Mouse (Mus musculus) hindbrain, embryonic 16.5 days (tissue): Measurements from ENCODE around the gene Farp2. TPM values are rescaled to one million over a fixed set of nuclear protein-coding genes. Genes with fewer than 3 reads are reported as not detected.
A peak's percentile ranks its signal among the peaks of the same experiment; 100 is the strongest.

ENCODE experiments used
- ATAC-seq: fragments of 200-750 bp; cut with Nextera tagmentation; 2 replicates; pipeline ENCODE4 v1.8.0; 2017; ENCODE audit warnings: moderate TSS enrichment, moderate library complexity
- H3K27ac ChIP-seq: fragments of 300-500 bp; sonication (generic); 2 replicates; pipeline ENCODE4 v1.5.1; 2014; ENCODE audit warnings: low read depth, mild to moderate bottlenecking, control low read depth, low read length, moderate library complexity
- H3K27me3 ChIP-seq: fragments of 300-500 bp; sonication (generic); replicated peaks from 2 replicates; pipeline ENCODE4 v1.6.1; 2014; ENCODE audit warnings: low read length; ENCODE audit not compliant: control insufficient read depth, insufficient read depth
- H3K36me3 ChIP-seq: fragments of 300-500 bp; sonication (generic); 2 replicates; pipeline ENCODE4 v1.6.1; 2014; ENCODE audit warnings: mild to moderate bottlenecking, low read length, moderate library complexity, mixed read lengths; ENCODE audit not compliant: control insufficient read depth, insufficient read depth
- H3K4me1 ChIP-seq: fragments of 300-500 bp; sonication (generic); 2 replicates; pipeline ENCODE4 v1.6.1; 2014; ENCODE audit warnings: low read depth, low read length; ENCODE audit not compliant: control insufficient read depth, insufficient read depth
- H3K4me2 ChIP-seq: fragments of 300-500 bp; sonication (generic); 2 replicates; pipeline ENCODE4 v1.6.1; 2014; ENCODE audit warnings: mild to moderate bottlenecking, low read length, control low read depth, moderate library complexity
- H3K4me3 ChIP-seq: fragments of 300-500 bp; sonication (generic); 2 replicates; pipeline ENCODE4 v1.5.1; 2014; ENCODE audit warnings: mild to moderate bottlenecking, low read length, control low read depth, moderate library complexity
- H3K9ac ChIP-seq: fragments of 300-500 bp; sonication (generic); 2 replicates; pipeline ENCODE4 v1.6.1; 2014; ENCODE audit warnings: low read depth, mild to moderate bottlenecking, control low read depth, low read length, moderate library complexity
- H3K9me3 ChIP-seq: fragments of 300-500 bp; sonication (generic); 2 replicates; pipeline ENCODE4 v1.6.1; 2014; ENCODE audit warnings: mild to moderate bottlenecking, low read length, moderate library complexity; ENCODE audit not compliant: control insufficient read depth
- WGBS: fragments of 180-500 bp; shearing (Covaris S2); extraction: QIAGEN DNeasy Blood & Tissue Kit; methylation state at CpG from one replicate; pipeline ENCODE4 v1.1.7; 2014; 5-methylcytosine and 5-hydroxymethylcytosine counted together
- polyA plus RNA-seq: library from polyadenylated mRNA; unstranded; fragments of >200 nt; fragmentation: Nextera tagmentation; extraction: Ambion mirVana; gene quantifications from 2 replicates; pipeline ENCODE4 v1.2.1, GENCODE M21; 2015

Farp2 gene
- polyA plus RNA-seq, 1 experiment from 2014 or later: 3.5 TPM

DNA sequence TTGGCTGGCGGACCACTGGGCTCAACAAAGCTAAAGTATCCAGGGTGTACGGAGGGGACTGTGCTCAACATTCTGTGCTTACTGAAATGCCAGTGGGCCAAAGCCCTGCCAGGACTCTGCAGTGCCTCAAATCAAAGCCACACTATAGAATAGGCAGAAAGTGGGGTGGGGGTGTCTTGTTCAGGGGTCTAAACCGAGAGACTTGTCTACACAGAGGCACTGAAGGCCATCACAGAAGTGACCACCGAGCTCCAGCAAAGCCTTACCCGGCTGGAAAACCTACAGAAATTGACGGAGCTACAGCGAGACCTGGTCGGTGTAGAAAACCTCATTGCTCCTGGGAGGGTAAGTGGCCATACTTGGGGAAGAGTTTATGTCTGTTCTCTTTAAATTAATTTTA lies 97.9 kb downstream of the Farp2 start:
- no peak overlapping the region for H3K9ac ChIP-seq
- no peak overlapping the region for H3K4me2 ChIP-seq
- no peaks in the 10 kb centered on the region for H3K27me3 ChIP-seq
- no peaks in the 10 kb centered on the region for H3K9me3 ChIP-seq
- H3K4me1 ChIP-seq: no peaks in the 10 kb centered on the region
- H3K36me3 ChIP-seq: no peaks in the 10 kb centered on the region
- H3K27ac ChIP-seq: no peak overlapping the region
- 88% methylated on average over 8 of the region's 8 CpGs for WGBS
- ATAC-seq: no peak
- H3K4me3 ChIP-seq: no peak overlapping the region

DNA sequence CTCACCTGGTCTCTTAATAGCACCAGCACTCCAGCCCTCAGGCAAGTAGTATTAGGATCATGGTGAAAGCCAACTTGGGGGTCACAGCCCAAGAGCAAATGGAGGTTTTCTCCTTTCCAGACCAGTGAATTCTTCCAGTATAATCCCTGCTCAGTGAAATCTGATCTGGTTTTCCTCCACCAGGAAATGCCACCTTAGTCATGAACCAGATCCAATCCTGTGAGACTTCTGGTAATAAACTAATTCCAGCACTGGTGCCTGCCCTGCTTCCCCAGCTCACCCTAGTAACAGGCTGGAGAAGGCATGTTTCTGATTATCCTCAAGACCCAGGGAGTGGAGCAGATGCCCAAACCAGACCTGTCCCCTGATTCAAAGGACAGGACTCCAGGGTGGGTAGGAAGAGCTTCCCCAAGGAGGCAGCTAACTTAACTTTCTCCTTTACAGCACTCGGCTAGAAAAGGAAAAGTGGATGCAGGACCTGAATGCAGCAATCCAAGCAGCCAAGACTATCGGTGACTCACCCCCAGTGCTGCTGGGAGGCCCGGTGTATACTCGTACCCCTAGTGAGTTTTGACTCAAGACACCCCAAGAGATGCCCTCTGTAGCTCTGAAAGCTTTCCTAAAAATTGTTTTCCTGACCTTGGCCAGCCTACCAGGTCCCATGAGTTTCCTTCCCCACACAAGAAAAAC lies 106.3 kb downstream of the Farp2 start:
- 93% methylated on average over 4 of the region's 4 CpGs for WGBS
- Histone ChIP-seq H3K9me3 (no peaks in the 10 kb centered on the region), H3K9ac (no peak overlapping the region), H3K36me3 (peaks cover 20% of the 10 kb centered on the region), H3K4me3 (no peak overlapping the region), H3K4me1 (no peaks in the 10 kb centered on the region), H3K27ac (no peak overlapping the region), H3K27me3 (no peaks in the 10 kb centered on the region), H3K4me2 (no peak overlapping the region)
- no peak for ATAC-seq

DNA sequence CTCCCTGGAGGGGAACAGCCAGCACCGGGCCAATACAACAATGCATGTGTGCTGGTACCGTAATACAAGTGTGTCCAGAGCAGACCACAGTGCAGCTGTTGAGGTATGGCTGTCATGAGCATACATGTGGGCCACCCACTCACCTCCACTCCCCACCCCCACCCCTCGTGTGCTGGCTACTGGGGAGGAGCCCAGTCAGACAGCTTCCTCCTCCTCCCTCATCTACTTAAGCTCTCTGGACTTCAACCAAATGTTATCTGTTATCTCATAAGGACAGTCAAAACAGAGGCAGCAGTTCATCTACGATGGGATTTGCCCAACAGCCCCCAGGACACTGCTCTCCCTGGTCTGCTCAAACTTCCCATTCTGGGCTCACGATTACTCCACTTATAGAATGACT lies 107.1 kb downstream of the Farp2 start:
- Histone ChIP-seq H3K27me3 (no peaks in the 10 kb centered on the region), H3K36me3 (peaks cover 27% of the 10 kb centered on the region), H3K9ac (no peak overlapping the region), H3K4me2 (no peak overlapping the region), H3K9me3 (no peaks in the 10 kb centered on the region), H3K4me1 (no peaks in the 10 kb centered on the region), H3K4me3 (no peak overlapping the region), H3K27ac (no peak overlapping the region)
- WGBS: 82% methylated on average over 5 of the region's 5 CpGs
- peak; percentile 58; the same call in 1 of the 2 replicates for ATAC-seq

DNA sequence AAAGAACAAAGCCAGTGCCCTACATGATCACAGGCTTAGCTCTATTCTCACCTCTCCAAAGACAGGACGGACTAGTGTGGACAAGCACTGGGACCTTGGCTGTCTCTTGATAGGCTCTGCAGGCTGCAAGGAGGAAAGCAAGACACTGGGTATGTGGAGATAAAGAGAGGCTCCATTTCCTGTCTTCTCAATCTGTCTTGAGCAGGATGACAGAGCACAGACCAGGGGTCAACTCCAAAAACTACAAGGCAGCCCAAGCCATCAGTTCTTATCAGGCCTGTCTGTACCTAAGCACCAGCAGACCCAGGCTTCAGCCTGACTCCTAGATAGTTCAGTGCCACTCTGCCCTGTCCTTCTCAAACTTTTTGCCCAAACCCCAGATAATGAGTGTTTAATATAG lies 112.6 kb downstream of the Farp2 start:
- no peak overlapping the region for H3K4me3 ChIP-seq
- H3K36me3 ChIP-seq: peaks cover 64% of the 10 kb centered on the region
- no peaks in the 10 kb centered on the region for H3K4me1 ChIP-seq
- H3K9ac ChIP-seq: no peak overlapping the region
- no peak overlapping the region for H3K27ac ChIP-seq
- ATAC-seq: no peak
- no peaks in the 10 kb centered on the region for H3K9me3 ChIP-seq
- no peaks in the 10 kb centered on the region for H3K27me3 ChIP-seq
- H3K4me2 ChIP-seq: no peak overlapping the region
- 95% methylated on average over 1 of the region's 1 CpGs for WGBS

DNA sequence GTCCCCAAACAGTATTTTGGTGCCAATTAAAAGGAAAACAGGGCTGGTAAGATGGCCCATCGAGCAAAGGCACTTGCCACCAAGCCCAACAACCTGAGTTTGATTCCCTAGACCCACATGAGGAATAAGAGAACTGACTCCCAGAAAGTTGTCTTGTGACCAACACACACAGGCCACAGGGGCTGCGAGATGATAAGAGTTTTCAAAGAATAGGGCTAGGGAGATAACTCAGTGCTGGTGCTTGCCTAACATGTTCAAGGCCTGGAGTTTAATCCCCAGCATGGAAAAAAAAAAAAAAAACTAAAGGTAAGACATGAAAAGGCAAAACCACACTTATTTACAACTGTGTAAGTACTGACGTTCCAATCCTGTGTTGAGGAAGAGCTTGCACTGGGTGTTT lies 118.9 kb downstream of the Farp2 start:
- no peak for ATAC-seq
- WGBS: 92% methylated on average over 3 of the region's 3 CpGs
- Histone ChIP-seq H3K9ac (no peak overlapping the region), H3K4me3 (no peak overlapping the region), H3K36me3 (peaks cover 21% of the 10 kb centered on the region), H3K27ac (no peak overlapping the region), H3K4me1 (peaks cover 15% of the 10 kb centered on the region), H3K9me3 (no peaks in the 10 kb centered on the region), H3K27me3 (no peaks in the 10 kb centered on the region), H3K4me2 (no peak overlapping the region)

DNA sequence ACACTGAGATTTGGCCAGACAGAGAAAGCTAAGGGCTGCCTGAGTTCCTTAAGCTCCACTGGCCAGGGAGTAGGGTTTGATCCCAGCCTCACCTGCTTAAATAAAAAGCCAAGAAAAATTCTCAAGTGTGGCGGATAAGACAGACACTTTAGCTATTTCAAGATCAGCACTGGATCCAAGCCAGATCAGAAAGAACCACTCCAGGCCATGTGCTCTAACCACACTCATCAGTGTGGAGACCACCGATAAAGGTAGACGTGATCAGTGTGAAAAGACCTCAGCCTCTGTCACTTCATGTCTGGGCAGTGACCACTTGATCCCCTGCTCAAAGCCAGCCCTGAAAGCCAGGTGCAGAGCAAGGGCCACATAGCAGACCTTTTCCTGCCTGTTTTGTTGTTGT lies 120.8 kb downstream of the Farp2 start:
- H3K27me3 ChIP-seq: no peaks in the 10 kb centered on the region
- 94% methylated on average over 3 of the region's 3 CpGs for WGBS
- peaks cover 17% of the 10 kb centered on the region for H3K4me1 ChIP-seq
- H3K4me2 ChIP-seq: no peak overlapping the region
- H3K9ac ChIP-seq: no peak overlapping the region
- no peak for ATAC-seq
- no peak overlapping the region for H3K4me3 ChIP-seq
- no peaks in the 10 kb centered on the region for H3K9me3 ChIP-seq
- H3K36me3 ChIP-seq: peaks cover 6% of the 10 kb centered on the region; the same call in 1 of the 2 replicates
- H3K27ac ChIP-seq: no peak overlapping the region

DNA sequence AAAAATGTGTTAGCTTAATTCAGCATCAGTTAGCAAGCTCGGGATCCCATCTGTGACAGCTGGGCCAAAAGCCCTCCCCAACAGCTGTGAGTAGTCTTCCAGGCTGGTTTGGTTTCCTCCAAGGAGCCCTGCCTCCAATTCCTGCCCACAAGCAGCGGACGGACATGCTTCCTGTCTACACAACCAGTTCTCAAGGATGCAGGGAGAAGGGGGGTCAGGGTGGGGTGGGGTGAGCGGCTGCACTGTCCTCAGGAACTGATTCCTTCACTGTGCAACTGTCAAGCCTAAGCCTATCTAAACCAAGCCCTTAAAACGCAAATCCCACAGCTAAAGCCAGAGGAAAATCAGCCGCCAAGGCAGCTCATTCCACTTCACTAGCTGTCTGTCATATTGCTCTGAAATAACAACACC lies 122.6 kb downstream of the Farp2 start:
- Histone ChIP-seq H3K27me3 (no peaks in the 10 kb centered on the region), H3K4me2 (peak overlapping the region; percentile 53), H3K36me3 (no peaks in the 10 kb centered on the region), H3K9me3 (no peaks in the 10 kb centered on the region), H3K27ac (peak overlapping the region; percentile 81), H3K4me1 (peaks cover 17% of the 10 kb centered on the region), H3K9ac (peak overlapping the region; percentile 84), H3K4me3 (peak overlapping the region; percentile 65)
- 4% methylated on average over 6 of the region's 6 CpGs for WGBS
- no peak for ATAC-seq

DNA sequence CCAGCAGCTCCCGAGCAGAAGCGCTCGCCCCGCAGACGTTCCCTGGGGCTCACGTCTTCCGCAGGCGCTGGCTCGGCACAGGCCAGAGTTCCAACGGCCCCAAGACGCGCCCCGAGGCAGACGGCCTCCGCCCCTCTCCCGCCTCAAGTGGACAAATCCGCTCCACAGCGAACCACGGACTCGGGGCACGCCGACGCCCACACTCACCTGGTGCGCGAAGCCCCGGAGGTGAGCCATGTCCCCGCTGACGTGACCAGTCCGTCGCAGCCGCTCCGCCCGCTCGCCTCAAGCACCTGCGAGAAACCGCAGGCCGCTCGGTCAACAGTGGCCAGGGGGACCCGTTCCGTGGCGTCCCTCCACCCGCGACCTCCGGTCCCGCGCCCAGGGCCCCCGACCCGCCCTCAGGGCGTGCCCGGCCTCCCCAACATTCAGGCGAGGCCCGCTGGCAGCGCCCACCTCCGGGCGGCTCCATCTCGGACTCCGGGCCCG lies 123.3 kb downstream of the Farp2 start:
- under 1% methylated on average over 47 of the region's 58 CpGs for WGBS
- H3K27me3 ChIP-seq: no peaks in the 10 kb centered on the region
- H3K4me2 ChIP-seq: peak overlapping the region; percentile 53
- peak overlapping the region; percentile 65 for H3K4me3 ChIP-seq
- ATAC-seq: peak; percentile 5
- H3K36me3 ChIP-seq: no peaks in the 10 kb centered on the region
- H3K4me1 ChIP-seq: peaks cover 17% of the 10 kb centered on the region
- H3K9ac ChIP-seq: peak overlapping the region; percentile 84
- no peaks in the 10 kb centered on the region for H3K9me3 ChIP-seq
- peak overlapping the region; percentile 81 for H3K27ac ChIP-seq

DNA sequence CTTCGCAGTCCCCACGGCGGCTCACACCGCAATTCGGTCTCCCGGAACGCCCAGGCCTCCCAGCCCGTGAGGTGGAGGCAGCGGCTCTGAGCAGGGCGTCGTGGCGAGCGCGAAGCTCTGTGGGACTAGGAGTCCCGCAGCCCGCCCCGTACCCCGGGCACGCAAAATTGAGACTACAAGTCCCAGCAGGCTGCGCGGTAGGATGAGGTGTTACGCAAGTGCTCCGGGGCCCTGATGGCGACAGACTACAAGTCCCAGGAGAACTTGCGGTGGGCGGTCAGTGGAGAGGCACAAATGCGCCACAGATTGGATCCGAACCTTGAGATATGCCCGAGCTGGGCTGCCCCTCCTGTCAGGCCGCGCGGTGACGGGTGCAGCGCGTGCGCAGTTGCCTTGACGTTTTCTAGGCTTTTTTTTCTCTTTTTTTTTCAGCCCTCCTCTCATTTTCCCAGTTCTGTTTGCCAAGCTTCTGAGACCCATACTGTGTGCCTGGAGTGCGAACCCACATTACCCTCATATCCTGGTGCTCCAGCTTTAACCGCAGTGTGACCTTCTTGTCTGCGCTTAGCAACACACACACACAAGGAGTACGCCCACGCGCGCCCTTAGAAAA lies 123.8 kb downstream of the Farp2 start:
- no peaks in the 10 kb centered on the region for H3K27me3 ChIP-seq
- ATAC-seq: peak; percentile 99
- H3K4me1 ChIP-seq: peaks cover 17% of the 10 kb centered on the region
- peak overlapping the region; percentile 65 for H3K4me3 ChIP-seq
- peak overlapping the region; percentile 81 for H3K27ac ChIP-seq
- no peaks in the 10 kb centered on the region for H3K9me3 ChIP-seq
- WGBS: under 1% methylated on average over 44 of the region's 44 CpGs
- H3K9ac ChIP-seq: peak overlapping the region; percentile 84
- H3K4me2 ChIP-seq: peak overlapping the region; percentile 71
- no peaks in the 10 kb centered on the region for H3K36me3 ChIP-seq
